Mouse (Mus musculus) MEL (cell line): Measurements from ENCODE around the gene Hspe1.

Experiments
- EP300 ChIP-seq, 2 experiments: IDR thresholded peaks; 2 replicates each; pipeline ENCODE4 v1.6.1; 2011; ENCODE audit warnings: improper control_type of control experiment in 2 of 2, low read length in 2 of 2, low read depth in 1 of 2, mild to moderate bottlenecking in 1 of 2
- NRF1 ChIP-seq: IDR thresholded peaks from 2 replicates; pipeline ENCODE4 v1.6.1; 2014; ENCODE audit warnings: low read depth, mild to moderate bottlenecking, inconsistent platforms, low read length, improper control_type of control experiment, moderate library complexity; ENCODE audit not compliant: poor library complexity, insufficient read depth, severe bottlenecking

GRCm38 (mm10) chr1:55086868-55087400 lies 998 bp upstream of the Hspe1 start:
- TF ChIP-seq NRF1 (no peak), EP300 (IDR thresholded peaks at IDR 0.05; ENCODE audit: low read depth in 1 of 2, low read length in 2 of 2) (no peak)
